Mouse (Mus musculus) midbrain, embryonic 14.5 days (tissue): ENCODE measurements at regions not wholly inside any gene's neighbourhood (a gene's known extent, or its start where the extent isn't known, plus 50 kb on each side); places are given as distances from the start of the nearest gene placed in this dataset.

Experiments
- ATAC-seq: fragments of 200-750 bp; cut with Nextera tagmentation; 2 replicates; pipeline ENCODE4 v1.8.0; 2017; ENCODE audit warnings: moderate number of reproducible peaks, moderate library complexity; ENCODE audit not compliant: low FRiP score, low TSS enrichment
- DNase-seq: peaks from one replicate; pipeline ENCODE4 v3.0.0-alpha.2; 2015
- H3K27ac ChIP-seq: fragments of 300-500 bp; sonication (generic); replicated peaks from 2 replicates; pipeline ENCODE4 v1.5.1; 2014; ENCODE audit warnings: mild to moderate bottlenecking, low read depth, low read length, moderate library complexity
- H3K27me3 ChIP-seq: fragments of 300-500 bp; sonication (generic); 2 replicates; pipeline ENCODE4 v1.6.1; 2014; ENCODE audit warnings: low read length, control low read depth, mixed read lengths; ENCODE audit not compliant: control insufficient read depth, insufficient read depth
- H3K36me3 ChIP-seq: fragments of 300-500 bp; sonication (generic); 2 replicates; pipeline ENCODE4 v1.6.1; 2014; ENCODE audit warnings: low read length, control low read depth; ENCODE audit not compliant: control insufficient read depth, insufficient read depth
- H3K4me1 ChIP-seq: fragments of 300-500 bp; sonication (generic); 2 replicates; pipeline ENCODE4 v1.6.1; 2014; ENCODE audit warnings: mild to moderate bottlenecking, antibody characterized with exemption, low read length, control low read depth; ENCODE audit not compliant: control insufficient read depth, insufficient read depth
- H3K4me2 ChIP-seq: fragments of 300-500 bp; sonication (generic); 2 replicates; pipeline ENCODE4 v1.6.1; 2014; ENCODE audit warnings: mild to moderate bottlenecking, low read length, moderate library complexity
- H3K4me3 ChIP-seq: fragments of 300-500 bp; sonication (generic); replicated peaks from 2 replicates; pipeline ENCODE4 v1.5.1; 2014; ENCODE audit warnings: low read depth, low read length
- H3K9ac ChIP-seq: fragments of 300-500 bp; sonication (generic); replicated peaks from 2 replicates; pipeline ENCODE4 v1.6.1; 2014; ENCODE audit warnings: mild to moderate bottlenecking, low read length, moderate library complexity
- H3K9me3 ChIP-seq: fragments of 300-500 bp; sonication (generic); 2 replicates; pipeline ENCODE4 v1.6.1; 2016; ENCODE audit warnings: low read length, control low read depth, mixed read lengths; ENCODE audit not compliant: control insufficient read depth
- WGBS: fragments of 180-500 bp; shearing (Covaris S2); extraction: QIAGEN DNeasy Blood & Tissue Kit; methylation state at CpG from one replicate; pipeline ENCODE4 v1.1.7; 2014; 5-methylcytosine and 5-hydroxymethylcytosine counted together

- WGBS, result 86% methylated on average over 2 of the region's 2 CpGs
Measured at GRCm38 (mm10) chr3:121618561-121618960, 52.0 kb upstream of the 4930432M17Rik start.

GRCm38 (mm10) chr3:121618161-121618560, 52.4 kb upstream of the 4930432M17Rik start:
- H3K4me1 ChIP-seq, result no peaks in the 10 kb centered on the region
- H3K27ac ChIP-seq, result no peak overlapping the region
- WGBS, result 64% methylated on average over 2 of the region's 2 CpGs
- H3K36me3 ChIP-seq, result no peaks in the 10 kb centered on the region
- no peaks in the 10 kb centered on the region for H3K27me3 ChIP-seq
- no peak for ATAC-seq
- H3K9ac ChIP-seq, result no peak overlapping the region
- H3K9me3 ChIP-seq, result no peaks in the 10 kb centered on the region
- no peak overlapping the region for H3K4me3 ChIP-seq
- no peak overlapping the region for H3K4me2 ChIP-seq
- DNase-seq, result no peak

More at GRCm38 (mm10) chr3:121618561-121618960, 52.0 kb upstream of the 4930432M17Rik start:
- no peak overlapping the region for H3K4me3 ChIP-seq
- H3K9ac ChIP-seq, result no peak overlapping the region
- no peak overlapping the region for H3K4me2 ChIP-seq
- no peaks in the 10 kb centered on the region for H3K27me3 ChIP-seq
- ATAC-seq (no peak), DNase-seq (no peak)
- no peaks in the 10 kb centered on the region for H3K9me3 ChIP-seq
- H3K27ac ChIP-seq, result no peak overlapping the region
- H3K4me1 ChIP-seq, result no peaks in the 10 kb centered on the region
- H3K36me3 ChIP-seq, result no peaks in the 10 kb centered on the region

DNA sequence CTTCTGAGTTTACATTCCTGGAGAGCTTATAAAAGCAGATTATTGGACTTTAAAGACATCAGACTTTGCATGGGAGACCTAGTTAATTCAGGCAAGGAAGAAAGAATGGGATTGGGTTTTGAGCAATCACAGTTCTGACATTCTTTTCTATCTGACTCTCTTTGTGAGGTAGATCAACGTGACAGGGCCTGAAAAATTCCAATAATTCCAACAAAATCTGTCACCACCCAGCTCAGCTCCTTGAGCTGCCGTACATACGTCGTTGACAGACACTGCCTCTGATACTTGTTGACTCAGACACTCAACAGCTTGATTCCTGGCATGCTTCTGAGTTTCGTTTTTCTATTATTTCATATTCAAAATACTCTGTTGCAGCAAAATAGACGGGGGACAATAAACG, 53.2 kb upstream of the 4930432M17Rik start:
- ATAC-seq (no peak), DNase-seq (no peak)
- Histone ChIP-seq H3K9me3 (no peaks in the 10 kb centered on the region), H3K4me2 (no peak overlapping the region), H3K36me3 (no peaks in the 10 kb centered on the region), H3K27ac (no peak overlapping the region), H3K9ac (no peak overlapping the region), H3K4me3 (no peak overlapping the region), H3K27me3 (no peaks in the 10 kb centered on the region), H3K4me1 (no peaks in the 10 kb centered on the region)
- WGBS, result 22% methylated on average over 7 of the region's 7 CpGs

DNA sequence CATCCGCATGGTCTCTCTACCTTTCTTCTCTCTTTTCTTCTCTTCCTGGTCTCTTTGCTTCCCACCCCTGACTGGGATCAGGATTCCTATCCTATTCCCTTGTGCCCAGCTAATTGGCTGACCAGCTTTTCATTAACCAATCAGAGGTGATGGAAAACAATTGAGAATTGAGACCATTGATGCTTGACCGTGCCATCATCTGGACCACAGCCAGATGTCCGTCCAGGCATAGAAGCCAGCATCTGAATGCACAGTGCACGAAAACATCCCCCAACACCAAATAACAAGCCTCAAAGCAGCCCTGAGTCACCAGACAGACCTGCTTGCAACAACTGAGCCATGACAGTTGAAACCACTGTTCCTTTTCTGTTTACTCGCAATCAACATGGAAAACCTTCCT, 54.5 kb upstream of the 4930432M17Rik start:
- ATAC-seq (no peak), DNase-seq (no peak)
- 73% methylated on average over 5 of the region's 5 CpGs for WGBS

GRCm38 (mm10) chr3:121614741-121615140, 55.8 kb upstream of the 4930432M17Rik start:
- H3K4me2 ChIP-seq, result no peak overlapping the region
- H3K36me3 ChIP-seq, result no peaks in the 10 kb centered on the region
- ATAC-seq (no peak), DNase-seq (no peak)
- H3K27me3 ChIP-seq, result no peaks in the 10 kb centered on the region
- no peaks in the 10 kb centered on the region for H3K9me3 ChIP-seq
- H3K9ac ChIP-seq, result no peak overlapping the region
- no peak overlapping the region for H3K4me3 ChIP-seq
- no peaks in the 10 kb centered on the region for H3K4me1 ChIP-seq
- no peak overlapping the region for H3K27ac ChIP-seq
- whole genome bisulfite sequencing, result 73% methylated on average over 7 of the region's 7 CpGs

More for the DNA sequence above, 54.5 kb upstream of the 4930432M17Rik start:
- H3K27ac ChIP-seq, result no peak overlapping the region
- no peaks in the 10 kb centered on the region for H3K4me1 ChIP-seq
- no peaks in the 10 kb centered on the region for H3K36me3 ChIP-seq
- no peaks in the 10 kb centered on the region for H3K9me3 ChIP-seq
- H3K27me3 ChIP-seq, result no peaks in the 10 kb centered on the region
- no peak overlapping the region for H3K4me2 ChIP-seq
- no peak overlapping the region for H3K9ac ChIP-seq
- no peak overlapping the region for H3K4me3 ChIP-seq

DNA sequence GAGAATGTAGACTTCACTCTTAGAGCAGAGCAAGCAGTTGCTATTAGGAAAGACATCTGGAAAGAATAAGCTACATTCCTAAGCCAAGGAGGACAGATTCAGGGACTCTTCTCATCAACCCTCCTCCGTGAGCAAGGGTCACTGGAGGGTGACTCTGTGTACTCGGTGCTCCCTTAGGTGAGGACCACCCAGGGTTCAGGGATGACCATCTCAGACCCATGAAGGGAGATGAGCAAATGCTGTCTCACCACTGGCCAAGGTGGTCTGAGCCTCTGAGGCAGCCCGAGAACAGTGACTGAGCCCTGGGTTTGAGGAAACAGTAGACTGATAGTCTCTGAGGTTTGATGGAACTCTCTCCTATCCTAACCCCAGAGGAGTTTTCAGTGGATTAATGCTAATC, 57.3 kb upstream of the 4930432M17Rik start:
- DNase-seq, result no peak
- Histone ChIP-seq H3K4me3 (no peak overlapping the region), H3K4me1 (no peaks in the 10 kb centered on the region), H3K9ac (no peak overlapping the region), H3K27me3 (no peaks in the 10 kb centered on the region), H3K9me3 (no peaks in the 10 kb centered on the region), H3K4me2 (no peak overlapping the region), H3K36me3 (no peaks in the 10 kb centered on the region), H3K27ac (no peak overlapping the region)
- WGBS, result 86% methylated on average over 3 of the region's 3 CpGs
- ATAC-seq, result no peak

GRCm38 (mm10) chr3:121609845-121610244, 60.7 kb upstream of the 4930432M17Rik start:
- ATAC-seq (no peak), DNase-seq (no peak)
- WGBS, result 73% methylated on average over 7 of the region's 7 CpGs
- Histone ChIP-seq H3K4me1 (no peaks in the 10 kb centered on the region), H3K4me3 (no peak overlapping the region), H3K27ac (no peak overlapping the region), H3K4me2 (no peak overlapping the region), H3K9ac (no peak overlapping the region), H3K36me3 (no peaks in the 10 kb centered on the region), H3K9me3 (no peaks in the 10 kb centered on the region), H3K27me3 (no peaks in the 10 kb centered on the region)

GRCm38 (mm10) chr3:121609090-121609489, 61.5 kb upstream of the 4930432M17Rik start:
- H3K27me3 ChIP-seq, result no peaks in the 10 kb centered on the region
- no peak overlapping the region for H3K4me3 ChIP-seq
- no peak overlapping the region for H3K27ac ChIP-seq
- H3K4me2 ChIP-seq, result no peak overlapping the region
- no peak for DNase-seq
- no peaks in the 10 kb centered on the region for H3K9me3 ChIP-seq
- H3K9ac ChIP-seq, result no peak overlapping the region
- H3K4me1 ChIP-seq, result no peaks in the 10 kb centered on the region
- WGBS, result 64% methylated on average over 7 of the region's 7 CpGs
- ATAC-seq, result no peak
- no peaks in the 10 kb centered on the region for H3K36me3 ChIP-seq

DNA sequence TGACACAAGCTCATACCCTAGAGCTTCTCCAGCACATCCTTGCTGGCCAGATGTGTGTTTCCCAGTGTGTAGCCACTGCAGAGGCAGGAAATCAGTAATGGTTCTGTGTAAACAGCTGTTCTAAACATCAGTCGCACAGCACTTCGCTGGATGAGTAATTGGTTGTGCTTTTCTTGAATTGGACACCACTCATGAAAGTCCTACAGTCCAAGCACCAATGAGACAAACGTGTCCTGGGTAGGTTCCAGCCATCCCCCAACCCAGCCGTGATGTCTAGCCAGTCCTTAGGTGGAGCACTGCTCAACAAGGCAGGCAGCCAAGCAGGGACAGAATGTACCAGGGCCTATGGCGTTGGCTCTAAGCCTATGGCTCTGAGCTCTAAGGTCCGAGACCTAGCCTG, 65.8 kb upstream of the 4930432M17Rik start:
- ATAC-seq (no peak), DNase-seq (no peak)
- Histone ChIP-seq H3K27me3 (no peaks in the 10 kb centered on the region), H3K4me1 (peaks cover 6% of the 10 kb centered on the region; the same call in 1 of the 2 replicates), H3K36me3 (no peaks in the 10 kb centered on the region), H3K9me3 (no peaks in the 10 kb centered on the region), H3K4me2 (no peak overlapping the region), H3K9ac (no peak overlapping the region), H3K27ac (no peak overlapping the region), H3K4me3 (no peak overlapping the region)
- WGBS, result 84% methylated on average over 6 of the region's 6 CpGs
